Mouse (Mus musculus) monocyte, adult 5-6 weeks (primary cell): ENCODE results near the gene Gdf9. TPM values are rescaled to one million over a fixed set of nuclear protein-coding genes. Genes with fewer than 3 reads are reported as not detected.

Experiments used
- ATAC-seq: fragments of 153-309, 156-312 bp; replicated peaks from 2 replicates; pipeline ENCODE4 v1.8.0; 2017; ENCODE audit warnings: mild to moderate bottlenecking; ENCODE audit not compliant: low TSS enrichment, insufficient number of reproducible peaks, severe bottlenecking, poor library complexity, low FRiP score
- total RNA-seq: library from RNA; stranded (forward); fragments of 200-1000, 200-491, 200-594 nt; gene quantifications from 3 replicates; pipeline ENCODE4 v1.2.3, GENCODE M21; 2017

Gene Gdf9
- total RNA-seq, 1 experiment from 2014 or later = not detected

GRCm38 (mm10) chr11:53469294-53469967 lies 38.6 kb downstream of the Gdf9 start:
- no peak for ATAC-seq

- peak; percentile 71; the same call in 1 of the 2 replicates for ATAC-seq
Observed at GRCm38 (mm10) chr11:53469968-53470695, 39.3 kb downstream of the Gdf9 start, which contains the start of gene Gm9837. Gene Gm9837 (minus strand): TSS chr11:53470479.

GRCm38 (mm10) chr11:53472709-53473108 lies 41.9 kb downstream of the Gdf9 start:
- ATAC-seq = no peak

GRCm38 (mm10) chr11:53475620-53476019 lies 44.8 kb downstream of the Gdf9 start:
- no peak for ATAC-seq

- ATAC-seq = no peak
Observed at GRCm38 (mm10) chr11:53477833-53478232, 47.0 kb downstream of the Gdf9 start.

GRCm38 (mm10) chr11:53478383-53479170 lies 47.8 kb downstream of the Gdf9 start:
- ATAC-seq = no peak

GRCm38 (mm10) chr11:53479171-53479782 lies 48.5 kb downstream of the Gdf9 start:
- no peak for ATAC-seq

GRCm38 (mm10) chr11:53479783-53480301 lies 49.0 kb downstream of the Gdf9 start, which contains the start of the genes Gm9945 and Sowaha:
Gene Gm9945 (plus strand): TSS chr11:53480166.
Gene Sowaha (minus strand): TSS chr11:53480274.
- ATAC-seq = no peak

GRCm38 (mm10) chr11:53481088-53481730 lies 50.4 kb downstream of the Gdf9 start:
- ATAC-seq = no peak

- ATAC-seq = no peak
Observed at GRCm38 (mm10) chr11:53483159-53483891, 52.5 kb downstream of the Gdf9 start.

GRCm38 (mm10) chr11:53485719-53486118 lies 54.9 kb downstream of the Gdf9 start:
- no peak for ATAC-seq

GRCm38 (mm10) chr11:53486351-53486750 lies 55.5 kb downstream of the Gdf9 start:
- no peak for ATAC-seq

GRCm38 (mm10) chr11:53486822-53487594 lies 56.2 kb downstream of the Gdf9 start:
- no peak for ATAC-seq
